ENCODE assay signal across 25 mouse cellular contexts in the genomic region with DNA sequence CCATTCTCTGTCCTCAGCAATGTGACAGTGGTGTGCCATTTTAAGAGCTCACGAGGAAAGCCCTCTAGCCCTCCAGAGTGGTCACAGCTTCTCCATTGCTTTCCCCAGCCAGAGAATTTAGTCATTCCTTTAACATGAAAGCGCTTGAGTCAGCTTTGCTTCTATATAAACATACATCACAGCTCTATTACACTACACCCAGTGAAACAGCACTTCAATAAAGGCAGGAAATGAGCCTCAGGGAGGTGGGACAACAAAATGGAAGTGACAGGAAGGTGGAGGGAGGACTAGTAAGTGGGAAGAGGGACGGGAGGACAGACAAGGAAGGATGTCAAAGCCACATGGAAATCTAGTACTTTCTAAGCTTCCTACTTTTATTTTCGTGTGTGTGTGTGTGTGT.
A peak's percentile ranks its signal among the peaks of the same experiment; 100 is the strongest.
DNase-seq lines count a peak whose midpoint lies in the region; ATAC-seq lines count a peak whose summit lies in the region.
"Had no signal": no experiment of that assay in that cellular context is flagged by ENCODE, and none has a peak within 500 bp of the region (broad histone marks: within the 10 kb centered on the region; RNA-seq: fewer than 3 reads in every experiment).

No protein-coding gene starts in this region.

- H3K27me3 ChIP-seq in heart, embryonic 16.5 days (ENCODE audit: control insufficient read depth, insufficient read depth, low read length), result no peaks in the 10 kb centered on the region
- H3K27me3 ChIP-seq in limb, embryonic 12.5 days, result no peaks in the 10 kb centered on the region
- no peaks in the 10 kb centered on the region for H3K27me3 ChIP-seq in limb, embryonic 10.5 days (ENCODE audit: low read depth, poor library complexity, severe bottlenecking)
- H3K27me3 ChIP-seq in neural tube, embryonic 15.5 days (replicated peaks), result no peaks in the 10 kb centered on the region
- no peaks in the 10 kb centered on the region for H3K27me3 ChIP-seq in hindbrain, embryonic 16.5 days (replicated peaks; ENCODE audit: control insufficient read depth, insufficient read depth, low read length)
- H3K27me3 ChIP-seq: CH12.LX; forebrain, embryonic 12.5 days; hindbrain, embryonic 12.5 days; liver, embryonic 12.5 days; midbrain, embryonic 15.5 days; Patski had no signal

- 0 out of 2 replicates have a peak overlapping the region, but pooled peaks have one; percentile 2 for H3K27ac ChIP-seq in heart, embryonic 16.5 days (ENCODE audit: low read length)
- 0 out of 2 replicates have a peak overlapping the region, but pooled peaks have one; percentile 12 for H3K27ac ChIP-seq in limb, embryonic 12.5 days
- H3K27ac ChIP-seq in limb, embryonic 10.5 days, result no peak overlapping the region
- 0 out of 2 replicates have a peak overlapping the region, but pooled peaks have one; percentile 0 for H3K27ac ChIP-seq in neural tube, embryonic 15.5 days (replicated peaks)
- no peak overlapping the region for H3K27ac ChIP-seq in hindbrain, embryonic 16.5 days (ENCODE audit: low read depth, low read length)
- H3K27ac ChIP-seq: forebrain, embryonic 12.5 days; hindbrain, embryonic 12.5 days; liver, embryonic 12.5 days; midbrain, embryonic 15.5 days had no signal

- H3K9me3 ChIP-seq in heart, embryonic 16.5 days (replicated peaks; ENCODE audit: control insufficient read depth, low read length), result no peaks in the 10 kb centered on the region
- H3K9me3 ChIP-seq in limb, embryonic 12.5 days, result no peaks in the 10 kb centered on the region
- no peaks in the 10 kb centered on the region for H3K9me3 ChIP-seq in limb, embryonic 10.5 days (replicated peaks)
- H3K9me3 ChIP-seq in neural tube, embryonic 15.5 days (replicated peaks), result no peaks in the 10 kb centered on the region
- no peaks in the 10 kb centered on the region for H3K9me3 ChIP-seq in hindbrain, embryonic 16.5 days (ENCODE audit: control insufficient read depth, low read length)
- H3K9me3 ChIP-seq: forebrain, embryonic 12.5 days; G1E; hindbrain, embryonic 12.5 days; liver, embryonic 12.5 days; midbrain, embryonic 15.5 days had no signal

- H3K4me2 ChIP-seq in heart, embryonic 16.5 days (ENCODE audit: low read depth, low read length), result no peak overlapping the region
- H3K4me2 ChIP-seq in limb, embryonic 12.5 days, result no peak overlapping the region
- H3K4me2 ChIP-seq in neural tube, embryonic 15.5 days, result no peak overlapping the region
- H3K4me2 ChIP-seq in hindbrain, embryonic 16.5 days (ENCODE audit: low read length), result no peak overlapping the region
- H3K4me2 ChIP-seq: forebrain, embryonic 12.5 days; hindbrain, embryonic 12.5 days; liver, embryonic 12.5 days; midbrain, embryonic 15.5 days had no signal

- H3K9ac ChIP-seq in heart, embryonic 16.5 days (ENCODE audit: low read length), result no peak overlapping the region
- H3K9ac ChIP-seq in limb, embryonic 12.5 days (replicated peaks), result no peak overlapping the region
- H3K9ac ChIP-seq in neural tube, embryonic 15.5 days (replicated peaks), result no peak overlapping the region
- no peak overlapping the region for H3K9ac ChIP-seq in hindbrain, embryonic 16.5 days (ENCODE audit: low read depth, low read length)
- H3K9ac ChIP-seq: forebrain, embryonic 12.5 days; hindbrain, embryonic 12.5 days; liver, embryonic 12.5 days; midbrain, embryonic 15.5 days had no signal

- WGBS in heart, embryonic 16.5 days, result 56% methylated on average over 4 of the region's 4 CpGs
- 74% methylated on average over 4 of the region's 4 CpGs for WGBS in limb, embryonic 12.5 days
- WGBS in limb, embryonic 10.5 days, result 75% methylated on average over 4 of the region's 4 CpGs
- 67% methylated on average over 4 of the region's 4 CpGs for WGBS in neural tube, embryonic 15.5 days
- 71% methylated on average over 4 of the region's 4 CpGs for WGBS in hindbrain, embryonic 16.5 days

- no peak for ATAC-seq in heart, embryonic 16.5 days (replicated peaks; ENCODE audit: extremely low read depth, insufficient read depth, low FRiP score)
- ATAC-seq in limb, embryonic 12.5 days (ENCODE audit: insufficient number of reproducible peaks, insufficient read depth, low FRiP score, low TSS enrichment, low read depth), result no peak
- no peak for ATAC-seq in neural tube, embryonic 15.5 days (ENCODE audit: low FRiP score)
- no peak for ATAC-seq in hindbrain, embryonic 16.5 days
- ATAC-seq: liver, embryonic 12.5 days; midbrain, embryonic 15.5 days; Patski had no signal

- no peak overlapping the region for H3K4me3 ChIP-seq in heart, embryonic 16.5 days (ENCODE audit: low read length)
- H3K4me3 ChIP-seq in limb, embryonic 12.5 days (replicated peaks), result no peak overlapping the region
- no peak overlapping the region for H3K4me3 ChIP-seq in limb, embryonic 10.5 days
- no peak overlapping the region for H3K4me3 ChIP-seq in neural tube, embryonic 15.5 days (replicated peaks)
- no peak overlapping the region for H3K4me3 ChIP-seq in hindbrain, embryonic 16.5 days (ENCODE audit: low read length)
- H3K4me3 ChIP-seq: erythroblast, embryonic 14.5 days; forebrain, embryonic 12.5 days; hindbrain, embryonic 12.5 days; liver, embryonic 12.5 days; midbrain, embryonic 15.5 days; myocyte had no signal

- no peak for DNase-seq in heart, adult 11 months
- DNase-seq in limb, embryonic 10.5 days (ENCODE audit: low spot score), result no peak
- DNase-seq in neural tube, embryonic 10.5 days (ENCODE audit: extremely low spot score, low spot score), result no peak
- DNase-seq: B cell, adult 2 months; cerebellum, adult 11-12 months; cerebellum, postnatal 10 days; gastrocnemius, postnatal 25 days; kidney, postnatal 10 days; right cerebral cortex, adult 18-20 months; right cerebral cortex, postnatal 4 days; thymus, adult 18-20 months; thymus, postnatal 36 days had no signal

- peaks cover under 1% of the 10 kb centered on the region; the same call in 1 of the 2 replicates for H3K36me3 ChIP-seq in heart, embryonic 16.5 days (ENCODE audit: control insufficient read depth, insufficient read depth)
- 0 out of 2 replicates have a peak, but pooled peaks cover 4% of the 10 kb centered on the region for H3K36me3 ChIP-seq in limb, embryonic 12.5 days
- peaks cover 3% of the 10 kb centered on the region; the same call in 1 of the 2 replicates for H3K36me3 ChIP-seq in limb, embryonic 10.5 days
- no peaks in the 10 kb centered on the region for H3K36me3 ChIP-seq in neural tube, embryonic 15.5 days
- H3K36me3 ChIP-seq in hindbrain, embryonic 16.5 days (ENCODE audit: control insufficient read depth, insufficient read depth, low read length), result no peaks in the 10 kb centered on the region
- H3K36me3 ChIP-seq: forebrain, embryonic 12.5 days; G1E; hindbrain, embryonic 12.5 days; liver, embryonic 12.5 days; midbrain, embryonic 15.5 days had no signal

- H3K4me1 ChIP-seq in heart, embryonic 16.5 days (ENCODE audit: control insufficient read depth, insufficient read depth, low read length), result peaks cover 31% of the 10 kb centered on the region
- H3K4me1 ChIP-seq in limb, embryonic 12.5 days (replicated peaks), result peaks cover 11% of the 10 kb centered on the region
- H3K4me1 ChIP-seq in limb, embryonic 10.5 days, result peaks cover 7% of the 10 kb centered on the region
- peaks cover 21% of the 10 kb centered on the region for H3K4me1 ChIP-seq in neural tube, embryonic 15.5 days
- H3K4me1 ChIP-seq in hindbrain, embryonic 16.5 days (ENCODE audit: control insufficient read depth, insufficient read depth, low read depth, low read length), result peaks cover 17% of the 10 kb centered on the region

Comparison
In these comparisons a context has a peak if more than half of its experiments do, and no peak if none do; other contexts are left out.
1. H3K27ac ChIP-seq: peak in heart, embryonic 16.5 days (single experiment), limb, embryonic 12.5 days (single experiment) and neural tube, embryonic 15.5 days (single experiment); none in limb, embryonic 10.5 days (single experiment) and hindbrain, embryonic 16.5 days (single experiment).